In the genomic region with DNA sequence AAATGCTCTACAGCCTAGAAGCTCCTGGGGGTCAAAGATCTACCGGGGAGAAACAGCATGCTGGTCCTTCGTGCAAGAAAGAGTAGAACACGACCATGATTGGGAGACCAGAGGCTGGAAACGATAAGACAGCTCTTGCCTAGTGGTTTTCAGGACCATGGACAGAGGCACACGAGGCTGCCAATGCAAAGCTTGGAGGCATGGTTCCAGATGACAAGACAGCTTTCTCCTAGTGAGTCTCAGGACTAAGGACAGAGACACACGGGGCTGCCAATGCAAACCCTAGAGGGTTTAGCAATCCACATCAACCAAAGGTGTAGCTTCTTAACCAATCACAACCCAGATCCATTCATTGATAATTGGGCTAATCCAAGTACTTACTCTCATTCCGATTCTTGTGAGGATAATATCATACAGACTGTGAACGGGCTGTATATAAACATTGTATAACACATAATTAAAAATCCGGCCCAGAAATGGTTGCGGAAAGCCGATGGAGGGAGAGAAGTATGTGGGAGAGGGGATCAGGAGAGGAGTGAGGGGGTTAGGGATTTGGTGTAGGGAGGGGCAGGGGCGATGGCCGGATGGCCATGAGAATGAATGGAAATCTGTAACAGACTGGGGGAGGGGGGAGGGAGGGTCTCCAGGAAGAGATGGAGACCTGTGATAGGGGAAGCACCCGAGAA, we compare ENCODE assay signal across 8 mouse cellular contexts.
DNase-seq lines count a peak whose midpoint lies in the region; TF ChIP-seq lines count a peak whose summit lies in the region.

No protein-coding gene starts in this region.

- intact Hi-C loops in gastrocnemius, postnatal 14 days (cut with DNase I; ENCODE audit: low total_unique reads), result no loop called here

- no peak overlapping the region for H3K4me3 ChIP-seq in ES-Bruce4 (ENCODE audit: low read depth, low read length)
- no peak overlapping the region for H3K4me3 ChIP-seq in lung, adult 2 months (replicated peaks; ENCODE audit: extremely low read depth, low read depth, low read length)
- H3K4me3 ChIP-seq in testis, adult 2 months (ENCODE audit: control insufficient read depth, low read depth, low read length), result no peak overlapping the region

- no peaks in the 10 kb centered on the region for H3K9me3 ChIP-seq in ES-Bruce4 (replicated peaks; ENCODE audit: control insufficient read depth, insufficient read depth, low read length, poor library complexity, severe bottlenecking)

- no peak overlapping the region for H3K9ac ChIP-seq in ES-Bruce4 (ENCODE audit: low read depth, poor library complexity, severe bottlenecking)

- WGBS in lung, adult 2 months, result 46% methylated on average over 14 of the region's 14 CpGs

- H3K27ac ChIP-seq in ES-Bruce4 (ENCODE audit: insufficient read depth, low read length), result no peak overlapping the region
- no peak overlapping the region for H3K27ac ChIP-seq in testis, adult 2 months (ENCODE audit: control insufficient read depth, insufficient read depth, low read depth, low read length)

- TF ChIP-seq CTCF in ES-Bruce4 (IDR thresholded peaks at IDR 0.05; ENCODE audit: low read depth, low read length), result no peak
- no peak for TF ChIP-seq CTCF in lung, adult 2 months (IDR thresholded peaks at IDR 0.05; ENCODE audit: insufficient read depth, low read length)
- TF ChIP-seq CTCF in testis, adult 2 months (IDR thresholded peaks at IDR 0.05; ENCODE audit: control insufficient read depth, insufficient read depth, insufficient replicate concordance, low read depth, low read length), result peak; percentile 8; the same call in 1 of the 2 replicates

- no peak for TF ChIP-seq POLR2A in ES-Bruce4 (IDR thresholded peaks at IDR 0.05; ENCODE audit: insufficient read depth, low read length)
- TF ChIP-seq POLR2A in lung, adult 2 months (IDR thresholded peaks at IDR 0.05; ENCODE audit: borderline replicate concordance, extremely low read depth, low read depth, low read length), result no peak
- TF ChIP-seq POLR2A in testis, adult 2 months (IDR thresholded peaks at IDR 0.05; ENCODE audit: control insufficient read depth, low read depth, low read length), result no peak

- H3K4me1 ChIP-seq in ES-Bruce4 (ENCODE audit: control insufficient read depth, insufficient read depth, low read length), result no peaks in the 10 kb centered on the region
- H3K4me1 ChIP-seq in lung, adult 2 months (ENCODE audit: control insufficient read depth, insufficient read depth, low read length), result no peaks in the 10 kb centered on the region
- H3K4me1 ChIP-seq in testis, adult 2 months (ENCODE audit: control insufficient read depth, insufficient read depth, low read length), result no peaks in the 10 kb centered on the region

- no peaks in the 10 kb centered on the region for H3K27me3 ChIP-seq in ES-Bruce4 (ENCODE audit: control insufficient read depth, insufficient read depth, low read length, poor library complexity, severe bottlenecking)
- H3K27me3 ChIP-seq in testis, adult 2 months (ENCODE audit: control insufficient read depth, insufficient read depth, low read length), result no peaks in the 10 kb centered on the region

- no peaks in the 10 kb centered on the region for H3K36me3 ChIP-seq in ES-Bruce4 (ENCODE audit: control insufficient read depth, insufficient read depth, low read length, poor library complexity, severe bottlenecking)
- no peaks in the 10 kb centered on the region for H3K36me3 ChIP-seq in testis, adult 2 months (ENCODE audit: control insufficient read depth, insufficient read depth, low read length)

- DNase-seq in gastrocnemius, postnatal 14 days, result peak; percentile 38
- DNase-seq in gastrocnemius, adult 18-20 months (ENCODE audit: low spot score), result no peak
- DNase-seq in embryo, embryonic 10.5 days (ENCODE audit: low spot score), result peak; percentile 92
- DNase-seq in hindlimb bud, embryonic 11.5 days (ENCODE audit: extremely low spot score, low read depth, low spot score), result peak; percentile 84
- DNase-seq in lung, adult 2 months, result peak; percentile 3
- DNase-seq in cerebellum, postnatal 36 days, result no peak

- 0 out of 2 replicates have a peak, but pooled peaks have one; percentile 26 for TF ChIP-seq EP300 in ES-Bruce4 (IDR thresholded peaks at IDR 0.05; ENCODE audit: insufficient read depth, low read depth, low read length)

Comparison
In these comparisons a context has a peak if more than half of its experiments do, and no peak if none do; other contexts are left out.
1. DNase-seq: peak in gastrocnemius, postnatal 14 days (single experiment), embryo, embryonic 10.5 days (single experiment), hindlimb bud, embryonic 11.5 days (single experiment) and lung, adult 2 months (single experiment); none in gastrocnemius, adult 18-20 months (single experiment) and cerebellum, postnatal 36 days (0 of 2).